34 mouse cellular contexts compared by ENCODE assay signal in genomic region chr11:57966630-57967029, GRCm38 (mm10). TPM values are rescaled to one million over a fixed set of nuclear protein-coding genes. Genes with fewer than 3 reads are reported as not detected.
DNase-seq lines count a peak whose midpoint lies in the region; ATAC-seq lines count a peak whose summit lies in the region.
"Had no signal": no experiment of that assay in that cellular context is flagged by ENCODE, and none has a peak within 500 bp of the region (broad histone marks: within the 10 kb centered on the region; RNA-seq: fewer than 3 reads in every experiment).

No protein-coding gene starts in this region.

- H3K4me1 ChIP-seq in liver, embryonic 12.5 days: peaks cover 47% of the 10 kb centered on the region
- H3K4me1 ChIP-seq in forebrain, embryonic 14.5 days (ENCODE audit: control insufficient read depth, insufficient read depth, low read length): peaks cover 6% of the 10 kb centered on the region; the same call in 1 of the 2 replicates

- no peak overlapping the region for H3K9ac ChIP-seq in liver, embryonic 12.5 days
- no peak overlapping the region for H3K9ac ChIP-seq in forebrain, embryonic 14.5 days (ENCODE audit: low read length)
- H3K9ac ChIP-seq: embryonic facial prominence, embryonic 13.5 days; forebrain, embryonic 12.5 days; hindbrain, embryonic 12.5 days; limb, embryonic 15.5 days; liver, embryonic 15.5 days; lung, embryonic 14.5 days; neural tube, embryonic 12.5 days had no signal

- no peaks in the 10 kb centered on the region for H3K27me3 ChIP-seq in liver, embryonic 12.5 days (replicated peaks)
- no peaks in the 10 kb centered on the region for H3K27me3 ChIP-seq in forebrain, embryonic 14.5 days (replicated peaks; ENCODE audit: control insufficient read depth, insufficient read depth, low read length)
- H3K27me3 ChIP-seq: embryonic facial prominence, embryonic 13.5 days; forebrain, embryonic 12.5 days; hindbrain, embryonic 12.5 days; limb, embryonic 15.5 days; liver, embryonic 15.5 days; neural tube, embryonic 12.5 days had no signal

- WGBS in liver, embryonic 12.5 days (ENCODE audit: insufficient replicate concordance): 46% methylated on average over 7 of the region's 7 CpGs
- WGBS in forebrain, embryonic 14.5 days: 68% methylated on average over 7 of the region's 7 CpGs

- H3K36me3 ChIP-seq in liver, embryonic 12.5 days: no peaks in the 10 kb centered on the region
- H3K36me3 ChIP-seq in forebrain, embryonic 14.5 days (ENCODE audit: control insufficient read depth, insufficient read depth, low read length): no peaks in the 10 kb centered on the region
- H3K36me3 ChIP-seq: embryonic facial prominence, embryonic 13.5 days; forebrain, embryonic 12.5 days; hindbrain, embryonic 12.5 days; limb, embryonic 15.5 days; liver, embryonic 15.5 days; neural tube, embryonic 12.5 days had no signal

- no peak for ATAC-seq in liver, embryonic 12.5 days
- ATAC-seq in forebrain, embryonic 14.5 days: no peak
- ATAC-seq: CD4-positive, CD25-positive, alpha-beta regulatory T cell, adult 4 months; hindbrain, postnatal 0 days; intestine, embryonic 16.5 days had no signal

- peaks cover 9% of the 10 kb centered on the region; the same call in 1 of the 2 replicates for H3K9me3 ChIP-seq in liver, embryonic 12.5 days (replicated peaks)
- H3K9me3 ChIP-seq in forebrain, embryonic 14.5 days (replicated peaks; ENCODE audit: control insufficient read depth, low read length): no peaks in the 10 kb centered on the region
- H3K9me3 ChIP-seq: embryonic facial prominence, embryonic 13.5 days; forebrain, embryonic 12.5 days; hindbrain, embryonic 12.5 days; limb, embryonic 15.5 days; liver, embryonic 15.5 days; neural tube, embryonic 12.5 days had no signal

- no peak overlapping the region for H3K4me2 ChIP-seq in liver, embryonic 12.5 days
- H3K4me2 ChIP-seq in forebrain, embryonic 14.5 days (ENCODE audit: low read length): no peak overlapping the region
- H3K4me2 ChIP-seq: embryonic facial prominence, embryonic 13.5 days; forebrain, embryonic 12.5 days; heart, embryonic 11.5 days; hindbrain, embryonic 12.5 days; limb, embryonic 15.5 days; liver, embryonic 15.5 days; lung, embryonic 14.5 days; neural tube, embryonic 12.5 days had no signal

- no peak overlapping the region for H3K4me3 ChIP-seq in liver, embryonic 12.5 days
- no peak overlapping the region for H3K4me3 ChIP-seq in forebrain, embryonic 14.5 days (ENCODE audit: low read depth, low read length)
- H3K4me3 ChIP-seq: embryonic facial prominence, embryonic 13.5 days; erythroblast, embryonic 14.5 days; forebrain, embryonic 12.5 days; hindbrain, embryonic 12.5 days; limb, embryonic 15.5 days; liver, embryonic 15.5 days; neural tube, embryonic 12.5 days had no signal

- DNase-seq in liver: no peak
- peak; percentile 33 for DNase-seq in thymus, postnatal 14 days
- DNase-seq in thymus, postnatal 10 days (ENCODE audit: low spot score in 2 of 2): no peak
- peak; percentile 3 for DNase-seq in T-cell, adult 2 months (ENCODE audit: low spot score)
- DNase-seq in thymus, postnatal 4 days: peak; percentile 34
- DNase-seq in forebrain, embryonic 14.5 days (ENCODE audit: low spot score): no peak
- DNase-seq in adrenal gland, postnatal 10 days: no peak
- DNase-seq: adrenal gland, postnatal 14 days; cerebellum, adult 11 months; cerebellum, adult 9-10 months; cerebellum, postnatal 36 days; gastrocnemius, postnatal 25 days; heart, adult 11 months; heart, postnatal 36 days; kidney, adult 8-10 months; kidney, postnatal 4 days; lung, embryonic 14.5 days; lung, postnatal 36 days; midbrain, embryonic 14.5 days; right cerebral cortex, adult 18-20 months; spleen, adult 18-20 months had no signal

- peak overlapping the region; percentile 8; the same call in 1 of the 2 replicates for H3K27ac ChIP-seq in liver, embryonic 12.5 days
- no peak overlapping the region for H3K27ac ChIP-seq in forebrain, embryonic 14.5 days (ENCODE audit: low read depth, low read length)
- H3K27ac ChIP-seq: embryonic facial prominence, embryonic 13.5 days; forebrain, embryonic 12.5 days; hindbrain, embryonic 12.5 days; hindbrain, postnatal 0 days; kidney, postnatal 0 days; limb, embryonic 15.5 days; liver, embryonic 15.5 days; neural tube, embryonic 12.5 days had no signal

RNA-seq across cellular contexts. Expression of gene Larp1, which starts 42.2 kb away (rescaled TPM):
- polyA plus RNA-seq in liver, embryonic 12.5 days (2016; fragmentation: Nextera tagmentation; extraction: Ambion mirVana): 41.6 and 42.4 TPM in 2 replicates
- polyA plus RNA-seq in forebrain, embryonic 14.5 days (2014; fragmentation: Nextera tagmentation; extraction: Ambion mirVana): 11.8 and 14.7 TPM in 2 replicates
- total RNA-seq in adrenal gland, postnatal 10 days (2021): 10 to 100 TPM; 78.6 to 85.0 TPM

Comparison
In these comparisons a context has a peak if more than half of its experiments do, and no peak if none do; other contexts are left out.
1. DNase-seq: peak in thymus, postnatal 14 days (single experiment), T-cell, adult 2 months (single experiment) and thymus, postnatal 4 days (single experiment); none in liver (single experiment), thymus, postnatal 10 days (0 of 2), forebrain, embryonic 14.5 days (single experiment) and adrenal gland, postnatal 10 days (single experiment).